In genomic region chrX:13207512-13208341, GRCm38 (mm10) we compare ENCODE assay signal across 8 mouse cellular contexts.
DNase-seq lines count a peak whose midpoint lies in the region; ATAC-seq lines count a peak whose summit lies in the region.

No protein-coding gene starts in this region.

- H3K4me3 ChIP-seq in hindbrain, embryonic 13.5 days, result peak overlapping the region; percentile 28

- H3K4me2 ChIP-seq in hindbrain, embryonic 13.5 days, result peak overlapping the region; percentile 48

- H3K9ac ChIP-seq in hindbrain, embryonic 13.5 days, result 0 out of 2 replicates have a peak overlapping the region, but pooled peaks have one; percentile 43

- H3K27me3 ChIP-seq in hindbrain, embryonic 13.5 days, result peaks cover 17% of the 10 kb centered on the region; the same call in 1 of the 2 replicates

- peak overlapping the region; percentile 75 for H3K27ac ChIP-seq in hindbrain, embryonic 13.5 days

- peak; percentile 91 for DNase-seq in R1 (ENCODE audit: low read depth, low spot score)
- peak; percentile 91 to 97 for DNase-seq in cerebellum, postnatal 14 days
- peak; percentile 81 to 89 for DNase-seq in frontal cortex, postnatal 14 days (ENCODE audit: low spot score in 2 of 2)
- peak; percentile 75 to 92 for DNase-seq in layer of hippocampus, postnatal 25 days (ENCODE audit: extremely low spot score in 1 of 2, low spot score in 1 of 2)
- DNase-seq in lung, postnatal 14 days, result peak; percentile 87
- DNase-seq in ovary, postnatal 36 days (ENCODE audit: low spot score), result peak; percentile 87
- DNase-seq in thymus, postnatal 14 days, result peak; percentile 83

- no peaks in the 10 kb centered on the region for H3K36me3 ChIP-seq in hindbrain, embryonic 13.5 days

- peak; percentile 96 for ATAC-seq in hindbrain, embryonic 13.5 days (ENCODE audit: low FRiP score)

- H3K4me1 ChIP-seq in hindbrain, embryonic 13.5 days (replicated peaks), result 0 out of 2 replicates have a peak, but pooled peaks cover 5% of the 10 kb centered on the region

- WGBS in hindbrain, embryonic 13.5 days, result 25% methylated on average over 23 of the region's 23 CpGs

- no peaks in the 10 kb centered on the region for H3K9me3 ChIP-seq in hindbrain, embryonic 13.5 days

Comparison
In these comparisons a context has a peak if more than half of its experiments do, and no peak if none do; other contexts are left out.
1. Peak in every context shown above with its lines: DNase-seq, ATAC-seq, H3K4me3 ChIP-seq and H3K27ac ChIP-seq.